Mouse (Mus musculus): ENCODE results near the gene H13. TPM values are rescaled to one million over a fixed set of nuclear protein-coding genes. Genes with fewer than 3 reads are reported as not detected.

H13 gene
- 90.7 and 93.2 TPM in 2 replicates for polyA plus RNA-seq (2016; fragmentation: Nextera tagmentation; extraction: Ambion mirVana)

- under 1% methylated on average over 35 of the region's 35 CpGs for WGBS
- peak within 1 kb of the TSS; percentile 100 for H3K4me3 ChIP-seq
These were observed at the start of gene H13 for GRCm38 (mm10) chr2:152669256-152669638. Gene H13, plus strand, starts transcription at chr2:152669461.

GRCm38 (mm10) chr2:152620367-152621134 lies 48.7 kb upstream of the H13 start:
- Histone ChIP-seq H3K36me3 (replicated peaks) (no peaks in the 10 kb centered on the region), H3K27ac (no peak overlapping the region), H3K27me3 (ENCODE audit: poor library complexity, severe bottlenecking) (peaks cover 18% of the 10 kb centered on the region), H3K9me3 (no peaks in the 10 kb centered on the region), H3K4me1 (peaks cover 12% of the 10 kb centered on the region), H3K4me3 (no peak overlapping the region)
- DNase-seq (ENCODE audit: extremely low spot score, low spot score): no peak
- WGBS: 77% methylated on average over 9 of the region's 9 CpGs

More at GRCm38 (mm10) chr2:152669256-152669638, at the start of gene H13:
- Histone ChIP-seq H3K27ac (peak within 1 kb of the TSS; percentile 98), H3K27me3 (ENCODE audit: poor library complexity, severe bottlenecking) (no peaks in the 10 kb centered on the region), H3K4me1 (peaks cover 31% of the 10 kb centered on the region), H3K36me3 (replicated peaks) (peaks cover 31% of the 10 kb centered on the region), H3K9me3 (no peaks in the 10 kb centered on the region)
- peak; percentile 91 for DNase-seq (ENCODE audit: extremely low spot score, low spot score)

DNA sequence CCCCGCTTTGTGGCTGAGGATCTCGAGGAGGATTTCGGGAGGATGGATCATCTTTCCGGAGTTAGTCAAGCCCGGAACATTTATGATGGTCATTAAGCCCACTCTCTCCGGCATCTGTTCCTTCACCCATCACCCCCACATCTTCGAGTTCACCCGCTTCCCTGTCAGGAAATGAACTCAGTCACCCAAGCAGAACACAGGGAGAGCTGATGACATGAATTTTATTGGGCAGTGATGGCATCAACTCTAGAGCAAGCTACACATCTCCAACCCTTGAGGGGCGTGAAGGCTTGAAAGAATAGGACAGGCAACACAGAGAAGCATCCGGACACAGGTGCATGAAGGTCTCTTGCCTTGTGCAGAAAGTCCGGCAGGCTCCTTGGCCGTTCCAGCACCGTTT lies 47.1 kb upstream of the H13 start:
- Histone ChIP-seq H3K9me3 (no peaks in the 10 kb centered on the region), H3K4me3 (no peak overlapping the region), H3K27ac (no peak overlapping the region), H3K4me1 (peaks cover 24% of the 10 kb centered on the region), H3K36me3 (replicated peaks) (no peaks in the 10 kb centered on the region), H3K27me3 (ENCODE audit: poor library complexity, severe bottlenecking) (peaks cover 34% of the 10 kb centered on the region)
- 89% methylated on average over 13 of the region's 13 CpGs for WGBS
- no peak for DNase-seq (ENCODE audit: extremely low spot score, low spot score)

DNA sequence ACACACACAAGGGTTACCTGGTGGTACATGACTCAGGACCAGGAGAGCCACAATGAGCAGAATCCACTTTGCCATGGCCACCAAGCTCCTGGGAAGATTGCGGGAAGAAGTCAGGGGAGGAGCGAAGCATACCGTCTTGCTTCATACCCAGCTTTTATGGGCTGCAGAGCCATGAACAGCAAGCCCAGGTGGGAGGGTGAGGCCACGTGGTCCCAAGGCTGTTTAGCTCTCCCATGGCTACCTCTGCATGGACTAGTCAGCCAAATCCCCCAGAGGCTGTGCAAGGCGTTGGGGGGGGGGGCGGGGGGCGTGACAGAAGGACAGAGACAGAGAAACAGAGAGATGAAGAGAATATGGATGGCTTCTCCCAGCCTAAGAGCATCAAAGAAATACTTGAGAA lies 46.3 kb upstream of the H13 start, which contains the start of gene Defb25:
Gene Defb25 (minus strand): TSS at position 101 of the 400 bp plus-strand sequence.
- no peaks in the 10 kb centered on the region for H3K9me3 ChIP-seq
- 86% methylated on average over 7 of the region's 7 CpGs for WGBS
- peaks cover 42% of the 10 kb centered on the region for H3K27me3 ChIP-seq (ENCODE audit: poor library complexity, severe bottlenecking)
- no peak within 1 kb of the TSS for H3K27ac ChIP-seq
- no peak within 1 kb of the TSS for H3K4me3 ChIP-seq
- no peak for DNase-seq (ENCODE audit: extremely low spot score, low spot score)
- H3K4me1 ChIP-seq: peaks cover 32% of the 10 kb centered on the region
- no peaks in the 10 kb centered on the region for H3K36me3 ChIP-seq (replicated peaks)

- 86% methylated on average over 2 of the region's 2 CpGs for WGBS
These were observed 44.7 kb upstream of the H13 start for GRCm38 (mm10) chr2:152624566-152624965.

GRCm38 (mm10) chr2:152625256-152625655 lies 44.0 kb upstream of the H13 start:
- Histone ChIP-seq H3K4me1 (peaks cover 28% of the 10 kb centered on the region), H3K27ac (no peak overlapping the region), H3K9me3 (no peaks in the 10 kb centered on the region), H3K36me3 (replicated peaks) (no peaks in the 10 kb centered on the region), H3K4me3 (no peak overlapping the region), H3K27me3 (ENCODE audit: poor library complexity, severe bottlenecking) (peaks cover 65% of the 10 kb centered on the region)
- no peak for DNase-seq (ENCODE audit: extremely low spot score, low spot score)
- 15% methylated on average over 1 of the region's 1 CpGs for WGBS

More at GRCm38 (mm10) chr2:152624566-152624965, 44.7 kb upstream of the H13 start:
- H3K36me3 ChIP-seq (replicated peaks): no peaks in the 10 kb centered on the region
- no peak for DNase-seq (ENCODE audit: extremely low spot score, low spot score)
- H3K9me3 ChIP-seq: no peaks in the 10 kb centered on the region
- peaks cover 58% of the 10 kb centered on the region for H3K27me3 ChIP-seq (ENCODE audit: poor library complexity, severe bottlenecking)
- peaks cover 35% of the 10 kb centered on the region for H3K4me1 ChIP-seq
- H3K27ac ChIP-seq: no peak overlapping the region
- no peak overlapping the region for H3K4me3 ChIP-seq

DNA sequence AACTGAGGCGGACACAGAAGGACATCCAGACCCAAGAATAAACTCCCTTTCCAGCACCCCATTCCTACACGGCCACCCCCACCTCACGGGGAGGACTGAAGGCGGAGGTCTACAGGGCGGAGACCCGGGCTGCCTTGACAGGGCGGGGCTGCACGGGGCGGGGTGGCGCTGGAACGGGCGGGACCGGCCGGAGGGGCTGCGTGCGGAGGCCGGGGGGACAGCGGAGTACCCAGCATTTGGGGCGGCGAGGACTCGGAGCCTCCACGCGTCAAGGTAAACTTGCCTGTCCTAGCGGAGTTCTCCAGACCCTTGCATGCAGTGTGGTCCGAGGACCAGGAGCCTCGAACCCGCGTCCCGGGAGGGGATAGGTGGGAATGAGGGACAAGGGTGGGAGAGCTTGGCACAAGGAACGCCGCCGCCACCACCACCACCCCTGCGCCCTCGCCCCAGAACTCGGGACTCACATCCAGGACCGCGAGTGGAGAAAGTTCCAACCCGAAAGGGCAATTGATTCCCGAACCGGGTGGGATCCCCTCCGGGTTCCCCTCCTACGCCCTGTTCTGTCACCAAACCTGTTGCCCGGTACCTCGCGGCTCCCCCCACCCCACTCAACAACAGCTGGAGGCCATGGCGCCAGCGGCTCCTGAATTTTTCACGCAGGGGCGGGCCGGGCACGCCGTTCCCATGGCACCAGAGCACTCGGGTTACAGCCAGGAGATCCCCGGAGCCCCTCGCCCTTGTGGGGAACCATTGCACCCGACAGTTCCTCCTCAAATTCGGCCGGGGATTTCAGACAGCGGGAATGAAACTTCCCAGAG lies 42.3 kb upstream of the H13 start, which contains the start of gene Rem1:
Gene Rem1 (plus strand): TSS at position 178 of the 818 bp plus-strand sequence.
- Histone ChIP-seq H3K27ac (peak within 1 kb of the TSS; percentile 37; the same call in 1 of the 2 replicates), H3K4me1 (peaks cover 28% of the 10 kb centered on the region), H3K27me3 (ENCODE audit: poor library complexity, severe bottlenecking) (peaks cover 65% of the 10 kb centered on the region), H3K9me3 (no peaks in the 10 kb centered on the region), H3K36me3 (replicated peaks) (no peaks in the 10 kb centered on the region), H3K4me3 (peak within 1 kb of the TSS; percentile 53)
- DNase-seq (ENCODE audit: extremely low spot score, low spot score): peak; percentile 43
- WGBS: 2% methylated on average over 59 of the region's 59 CpGs

GRCm38 (mm10) chr2:152628066-152628465 lies 41.2 kb upstream of the H13 start:
- Histone ChIP-seq H3K27ac (no peak overlapping the region), H3K4me3 (no peak overlapping the region), H3K27me3 (ENCODE audit: poor library complexity, severe bottlenecking) (peaks cover 72% of the 10 kb centered on the region), H3K36me3 (replicated peaks) (no peaks in the 10 kb centered on the region), H3K9me3 (no peaks in the 10 kb centered on the region), H3K4me1 (peaks cover 30% of the 10 kb centered on the region)
- DNase-seq (ENCODE audit: extremely low spot score, low spot score): no peak
- WGBS: 39% methylated on average over 17 of the region's 17 CpGs

- H3K4me3 ChIP-seq: no peak overlapping the region
- 74% methylated on average over 3 of the region's 3 CpGs for WGBS
- no peaks in the 10 kb centered on the region for H3K9me3 ChIP-seq
- H3K27ac ChIP-seq: no peak overlapping the region
- peaks cover 79% of the 10 kb centered on the region for H3K27me3 ChIP-seq (ENCODE audit: poor library complexity, severe bottlenecking)
- no peaks in the 10 kb centered on the region for H3K36me3 ChIP-seq (replicated peaks)
- H3K4me1 ChIP-seq: peaks cover 36% of the 10 kb centered on the region
- DNase-seq (ENCODE audit: extremely low spot score, low spot score): no peak
These were observed 40.0 kb upstream of the H13 start for GRCm38 (mm10) chr2:152629239-152629638.

DNA sequence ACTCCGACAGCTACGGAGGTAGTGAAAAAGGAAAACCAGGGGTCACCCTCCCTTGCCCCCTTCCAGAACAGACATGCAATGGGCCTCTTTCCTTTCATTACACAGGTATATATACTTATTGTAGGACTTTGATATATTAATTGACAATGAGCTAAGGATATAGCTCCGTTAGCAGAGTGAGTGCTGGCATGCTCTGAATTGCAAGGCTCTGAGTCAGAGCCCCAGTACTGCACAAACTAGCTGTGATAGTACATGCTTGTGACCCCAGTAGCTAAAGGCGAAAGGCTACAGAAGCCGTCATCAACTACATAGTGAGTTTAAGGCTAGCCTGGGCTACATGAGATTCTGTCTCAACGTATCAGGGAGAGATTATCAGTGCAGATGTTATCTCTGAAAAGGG lies 39.4 kb upstream of the H13 start:
- no peak for DNase-seq (ENCODE audit: extremely low spot score, low spot score)
- H3K27me3 ChIP-seq (ENCODE audit: poor library complexity, severe bottlenecking): peaks cover 80% of the 10 kb centered on the region
- no peaks in the 10 kb centered on the region for H3K9me3 ChIP-seq
- no peaks in the 10 kb centered on the region for H3K36me3 ChIP-seq (replicated peaks)
- no peak overlapping the region for H3K4me3 ChIP-seq
- no peak overlapping the region for H3K27ac ChIP-seq
- H3K4me1 ChIP-seq: peaks cover 36% of the 10 kb centered on the region
- 92% methylated on average over 6 of the region's 6 CpGs for WGBS

- WGBS: 51% methylated on average over 17 of the region's 17 CpGs
- H3K9me3 ChIP-seq: no peaks in the 10 kb centered on the region
- H3K4me1 ChIP-seq: peaks cover 8% of the 10 kb centered on the region
- H3K4me3 ChIP-seq: no peak overlapping the region
- H3K36me3 ChIP-seq (replicated peaks): no peaks in the 10 kb centered on the region
- H3K27me3 ChIP-seq (ENCODE audit: poor library complexity, severe bottlenecking): peaks cover 52% of the 10 kb centered on the region
- no peak for DNase-seq (ENCODE audit: extremely low spot score, low spot score)
- H3K27ac ChIP-seq: 0 out of 2 replicates have a peak overlapping the region, but pooled peaks have one; percentile 6
These were observed 35.9 kb upstream of the H13 start for GRCm38 (mm10) chr2:152633334-152633733.

GRCm38 (mm10) chr2:152634311-152634710 lies 35.0 kb upstream of the H13 start:
- DNase-seq (ENCODE audit: extremely low spot score, low spot score): no peak
- WGBS: 77% methylated on average over 29 of the region's 29 CpGs
- Histone ChIP-seq H3K27ac (no peak overlapping the region), H3K9me3 (no peaks in the 10 kb centered on the region), H3K27me3 (ENCODE audit: poor library complexity, severe bottlenecking) (peaks cover 42% of the 10 kb centered on the region), H3K36me3 (replicated peaks) (no peaks in the 10 kb centered on the region), H3K4me3 (no peak overlapping the region), H3K4me1 (peaks cover 13% of the 10 kb centered on the region)

Measured in forebrain, embryonic 10.5 days (tissue).